Mouse (Mus musculus) v-Abl transformed pro-B cells (cell line): ENCODE data around the gene Lenep.

Experiments
- in situ Hi-C, 2 experiments: fragments of 400-800 bp; cut with MboI; formaldehyde crosslinking; loops; one replicate each; pipeline ENCODE4 v1.15.1; 2025; ENCODE audit not compliant: unreplicated experiment in 2 of 2

The Lenep gene

DNA sequence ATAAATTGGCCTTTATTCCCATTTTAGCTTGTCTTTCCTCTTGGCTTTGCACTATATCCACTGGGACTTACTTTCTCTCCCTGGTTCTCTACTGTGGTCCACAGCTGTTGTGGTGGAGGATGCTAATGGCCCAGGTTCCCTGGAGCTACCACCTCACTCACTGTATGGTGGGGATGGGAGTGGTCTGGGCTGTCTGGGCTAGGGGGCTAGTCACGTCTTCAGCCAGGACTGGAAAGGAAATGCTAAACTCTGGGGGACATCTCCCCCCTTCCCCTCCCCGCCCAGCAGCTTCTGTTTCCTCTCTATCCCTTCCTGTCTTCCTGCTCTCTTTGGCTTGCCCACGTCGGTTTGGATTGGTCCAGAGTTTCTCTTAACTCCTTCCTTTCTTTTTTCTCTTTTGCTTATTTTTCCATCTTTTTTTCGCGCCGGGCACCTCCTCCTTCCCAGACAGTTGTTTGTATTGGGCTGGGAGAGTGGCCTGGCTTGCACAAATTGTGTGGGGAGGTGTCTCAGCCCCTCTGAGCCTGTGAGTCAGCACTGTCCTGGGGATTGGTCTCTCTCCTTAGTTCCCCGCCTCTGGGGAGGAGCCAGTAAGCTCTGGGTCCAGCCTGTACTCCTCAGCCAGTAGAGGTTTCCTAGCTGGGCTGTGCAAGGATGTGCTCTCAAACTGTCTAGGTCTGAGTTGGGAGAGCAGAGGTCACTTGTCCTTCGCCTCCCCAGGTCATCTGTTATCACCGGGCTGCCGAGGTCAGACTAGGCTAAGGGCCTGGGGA is 18.6 kb upstream of the Lenep start:
- in situ Hi-C loops = no loop called here

DNA sequence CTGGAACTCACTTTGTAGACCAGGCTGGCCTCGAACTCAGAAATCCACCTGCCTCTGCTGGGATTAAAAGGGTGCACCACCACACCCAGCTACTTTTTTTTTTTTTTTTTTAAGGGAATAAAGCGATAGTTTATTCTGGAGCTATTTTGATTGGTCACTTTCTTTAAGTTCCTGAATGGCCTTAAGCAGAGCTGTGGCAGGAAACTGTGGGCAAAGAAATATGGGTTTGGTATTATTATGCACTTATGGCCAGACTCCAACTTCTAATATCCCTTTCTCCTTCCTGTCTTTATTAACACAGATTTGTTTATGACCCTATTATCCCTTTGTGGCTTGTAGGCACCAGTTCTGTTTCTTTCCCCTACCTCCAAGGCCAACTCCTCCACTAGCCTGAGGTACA is 17.8 kb upstream of the Lenep start:
- in situ Hi-C loops = no loop called here

DNA sequence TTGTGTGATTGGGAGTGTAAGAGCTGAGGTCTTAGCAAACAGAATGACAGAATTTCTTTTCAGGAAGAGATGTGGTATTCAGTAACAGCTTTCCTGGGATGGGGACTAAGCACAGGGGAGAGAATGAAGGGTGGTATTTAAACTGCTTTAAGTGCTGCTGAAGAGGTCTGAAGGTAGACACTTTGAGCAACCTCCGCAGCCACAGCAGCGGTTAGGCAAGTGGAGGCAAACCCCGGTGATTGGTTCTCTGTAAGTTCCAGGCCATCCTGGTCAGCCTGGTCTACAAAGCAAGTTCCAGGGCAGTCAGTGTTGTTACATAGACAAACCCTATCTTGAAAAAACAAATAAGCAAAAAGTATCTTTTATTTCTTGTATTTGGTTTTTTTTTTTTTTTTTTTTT is 17.4 kb upstream of the Lenep start:
- in situ Hi-C loops = no loop called here

- in situ Hi-C loops = no loop called here
Measured at GRCm38 (mm10) chr3:89419571-89419970, 17.0 kb upstream of the Lenep start.

- in situ Hi-C loops = no loop called here
Measured at GRCm38 (mm10) chr3:89418861-89419250, 16.3 kb upstream of the Lenep start.

DNA sequence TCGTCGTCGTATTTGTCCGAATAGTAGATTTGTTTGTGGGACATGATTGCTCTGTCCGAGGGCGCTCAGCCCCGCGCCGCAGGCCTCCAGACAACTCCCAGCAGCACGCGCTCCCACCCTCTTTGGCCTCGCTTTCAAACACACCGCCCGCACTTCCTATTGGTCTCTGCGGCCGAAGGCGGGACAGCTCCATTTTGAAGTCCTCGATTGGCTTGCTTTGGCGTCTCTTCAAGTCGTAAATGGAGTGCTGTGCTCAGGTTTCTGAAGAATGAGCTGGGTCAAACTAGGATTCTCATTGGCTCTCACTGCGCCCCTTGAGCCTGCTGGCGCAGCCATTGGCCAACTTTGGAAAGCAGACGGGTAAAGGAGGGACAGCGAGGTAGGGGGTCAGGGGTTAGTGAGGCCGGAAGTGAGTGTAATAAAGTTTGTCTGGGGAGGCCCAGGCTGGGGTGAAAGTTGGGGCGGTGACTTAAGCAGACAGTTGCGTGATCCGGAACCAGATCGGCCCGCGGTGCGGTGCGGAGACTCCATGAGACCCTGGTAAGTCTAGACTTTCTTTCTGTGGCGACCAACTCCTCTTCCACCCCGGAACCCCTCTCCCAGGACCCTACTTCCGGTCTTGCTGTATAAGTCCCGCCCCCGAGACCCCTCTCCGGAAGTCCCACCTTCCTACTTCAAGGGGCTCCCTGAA is 15.7 kb upstream of the Lenep start, which contains the start of the genes Cks1b and Shc1:
Gene Cks1b, minus strand, starts transcription at position 214 of the 691 bp plus-strand sequence.
Gene Shc1, plus strand, starts transcription at position 274 of the 691 bp plus-strand sequence.
- in situ Hi-C loops = no loop called here

GRCm38 (mm10) chr3:89417840-89418169 is 15.2 kb upstream of the Lenep start:
- in situ Hi-C loops = no loop called here

DNA sequence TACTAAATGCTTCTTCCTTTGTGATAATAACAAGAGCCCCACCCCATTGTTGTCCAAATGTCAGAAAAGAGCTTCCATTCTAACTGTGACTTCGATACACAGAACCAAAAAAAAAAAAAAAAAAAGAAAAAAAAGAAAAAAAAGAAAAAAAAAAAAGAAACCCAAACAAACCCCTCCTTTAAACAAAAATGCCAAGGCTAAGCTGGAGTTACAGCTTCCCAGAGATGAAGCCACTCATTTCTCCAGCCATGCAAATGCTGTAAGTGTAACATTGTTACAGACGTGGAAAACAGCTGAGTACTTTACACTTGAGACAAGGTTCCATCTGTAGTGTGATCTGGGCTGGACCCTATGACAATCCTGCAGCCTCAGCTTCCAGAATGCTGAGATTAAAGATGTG is 14.5 kb upstream of the Lenep start:
- in situ Hi-C loops = no loop called here

- in situ Hi-C loops = no loop called here
Measured at GRCm38 (mm10) chr3:89416158-89416557, 13.6 kb upstream of the Lenep start.

DNA sequence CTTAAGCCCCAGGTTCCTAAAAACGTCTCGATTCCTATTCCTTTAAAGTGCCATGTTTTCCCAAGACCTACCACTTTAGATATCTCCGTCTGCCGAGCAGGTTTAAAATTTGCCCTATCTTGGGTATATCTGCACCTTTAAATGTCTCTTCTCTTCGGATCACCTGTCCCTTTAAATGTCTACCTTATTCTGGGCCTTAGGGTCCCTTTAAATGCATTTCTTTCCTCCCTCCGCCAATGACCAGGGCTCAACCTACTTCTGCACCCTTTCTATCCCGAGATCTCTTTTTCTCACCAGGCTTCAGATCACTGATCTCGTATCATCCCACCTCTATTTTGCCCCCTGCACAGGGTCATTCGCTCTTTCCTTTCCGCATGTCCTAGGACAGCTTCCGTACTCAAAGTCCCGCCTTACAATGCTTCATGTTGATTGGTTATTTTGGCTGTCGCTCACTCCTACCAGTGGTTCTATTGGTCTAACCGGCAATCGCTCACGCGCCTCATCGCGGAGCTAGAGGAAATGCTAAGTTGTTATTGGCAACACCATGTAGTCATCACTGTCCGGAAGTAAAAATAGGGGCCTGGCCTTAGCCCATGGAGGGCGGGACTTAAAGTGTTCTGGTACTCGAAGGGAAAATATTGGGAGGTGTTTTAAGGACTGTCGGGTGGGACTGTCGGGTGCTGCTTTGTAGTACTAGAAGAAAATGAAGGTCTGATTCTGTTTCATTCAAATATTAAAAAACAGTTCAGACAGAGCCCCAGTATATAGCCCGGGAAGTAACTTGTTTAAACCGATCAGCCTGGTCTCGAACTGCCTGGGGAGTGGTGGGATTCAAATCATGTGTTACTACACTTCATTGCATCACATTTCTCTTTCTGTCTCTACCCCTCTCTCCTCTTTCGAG is 9.1 kb upstream of the Lenep start, which contains the start of gene Flad1:
Gene Flad1, minus strand, starts transcription at position 381 of the 904 bp plus-strand sequence.
- in situ Hi-C loops = no loop called here

DNA sequence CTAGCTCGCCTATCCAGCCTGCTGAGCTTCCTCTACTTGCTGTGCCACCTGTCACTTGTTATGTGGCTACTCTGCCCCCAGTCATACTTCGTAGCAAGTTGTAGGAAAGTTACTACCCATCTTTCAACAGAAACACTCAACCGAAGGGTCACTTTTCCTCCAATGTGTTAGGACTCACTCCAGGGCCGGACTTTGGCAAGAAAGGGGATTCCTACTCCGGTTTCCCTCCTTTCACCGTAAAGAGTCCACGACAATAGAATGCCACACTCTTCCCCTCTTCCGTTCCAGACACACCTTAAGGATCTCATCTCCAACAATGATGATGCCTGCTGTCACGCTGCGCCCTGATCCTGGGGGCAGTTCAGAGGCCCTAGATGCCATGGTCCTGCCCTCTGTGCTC is 8.3 kb upstream of the Lenep start:
- in situ Hi-C loops = no loop called here

- in situ Hi-C loops = no loop called here
Measured at GRCm38 (mm10) chr3:89409701-89410100, 7.1 kb upstream of the Lenep start.

DNA sequence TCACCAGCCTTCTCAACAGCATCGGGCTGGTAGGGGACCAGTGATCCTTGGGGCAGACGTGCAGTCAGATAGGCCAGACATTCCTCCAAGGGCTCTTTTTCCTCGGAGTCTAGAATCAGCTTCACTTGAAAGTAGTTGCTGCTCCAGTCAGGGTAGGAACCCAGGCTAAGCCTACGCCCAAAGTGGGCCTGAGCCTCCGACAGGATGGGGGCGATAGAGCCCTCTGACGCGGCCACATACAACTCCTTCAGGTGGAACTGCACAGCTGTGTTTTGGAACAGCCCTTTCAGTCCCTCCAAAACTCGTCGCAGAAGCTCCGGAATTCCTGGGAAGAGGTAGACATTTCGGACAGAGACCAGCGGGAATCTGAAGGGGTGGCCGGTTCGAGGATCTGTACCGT is 5.9 kb upstream of the Lenep start:
- in situ Hi-C loops = no loop called here

GRCm38 (mm10) chr3:89406887-89407286 is 4.3 kb upstream of the Lenep start:
- in situ Hi-C loops = no loop called here

- in situ Hi-C loops = loop anchor here in 1 of 2 experiments (5.0 kb wide), 1 partner anchor 36 kb away; the partner anchor contains the start of gene Pbxip1
Measured at GRCm38 (mm10) chr3:89401329-89401728, 1.3 kb downstream of the Lenep start.

DNA sequence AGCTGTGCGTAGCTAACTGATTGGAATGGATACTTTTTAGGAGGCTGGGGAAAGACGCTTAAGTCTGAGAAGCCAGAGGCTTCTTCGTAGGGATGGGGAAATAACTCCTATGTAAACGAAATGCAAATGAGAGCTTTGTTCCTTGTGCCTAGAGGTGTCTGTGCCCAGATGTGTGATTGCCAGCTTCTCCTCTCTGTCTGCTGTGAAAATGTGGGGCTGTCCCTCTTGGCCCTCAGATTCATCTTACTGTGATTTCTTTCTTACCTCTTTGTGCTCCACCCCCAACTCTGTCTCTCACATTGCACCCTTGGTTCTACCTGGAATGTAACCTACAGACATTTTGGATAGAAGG is 6.0 kb downstream of the Lenep start:
- in situ Hi-C loops = loop anchor here in 1 of 2 experiments (5.0 kb wide), 1 partner anchor 61 kb away; no protein-coding TSS in a partner anchor

GRCm38 (mm10) chr3:89395806-89396653 is 6.6 kb downstream of the Lenep start:
- in situ Hi-C loops = loop anchor here in 1 of 2 experiments (5.0 kb wide), 1 partner anchor 61 kb away; no protein-coding TSS in a partner anchor

DNA sequence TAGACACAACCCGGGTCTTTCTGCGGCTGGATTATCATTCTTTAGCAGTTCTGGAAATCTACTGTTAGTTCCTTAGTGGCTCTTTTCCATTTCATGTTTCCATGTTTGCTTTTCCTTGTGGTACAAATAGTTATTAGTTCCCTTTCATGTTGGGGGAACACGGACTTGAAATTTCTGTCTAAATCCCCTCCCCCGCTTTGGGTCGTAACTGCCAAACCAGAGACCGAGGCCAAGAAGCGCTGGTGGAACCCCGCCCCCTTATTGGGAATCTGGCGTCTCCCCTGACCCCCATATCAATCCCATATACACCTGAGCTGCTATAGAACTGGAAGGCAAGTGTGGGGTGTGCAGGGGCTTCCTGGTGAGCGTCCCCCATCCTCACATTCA is 7.2 kb downstream of the Lenep start:
- in situ Hi-C loops = loop anchor here in 1 of 2 experiments (5.0 kb wide), 1 partner anchor 62 kb away; no protein-coding TSS in a partner anchor

- in situ Hi-C loops = loop anchor here in 1 of 2 experiments (5.0 kb wide), 1 partner anchor 62 kb away; no protein-coding TSS in a partner anchor
Measured at GRCm38 (mm10) chr3:89394894-89395256, 7.7 kb downstream of the Lenep start.
